Mouse (Mus musculus): ENCODE data around the gene Slc5a10. TPM values are rescaled to one million over a fixed set of nuclear protein-coding genes. Genes with fewer than 3 reads are reported as not detected.

Gene Slc5a10
- polyA plus RNA-seq, 1 experiment = not detected

DNA sequence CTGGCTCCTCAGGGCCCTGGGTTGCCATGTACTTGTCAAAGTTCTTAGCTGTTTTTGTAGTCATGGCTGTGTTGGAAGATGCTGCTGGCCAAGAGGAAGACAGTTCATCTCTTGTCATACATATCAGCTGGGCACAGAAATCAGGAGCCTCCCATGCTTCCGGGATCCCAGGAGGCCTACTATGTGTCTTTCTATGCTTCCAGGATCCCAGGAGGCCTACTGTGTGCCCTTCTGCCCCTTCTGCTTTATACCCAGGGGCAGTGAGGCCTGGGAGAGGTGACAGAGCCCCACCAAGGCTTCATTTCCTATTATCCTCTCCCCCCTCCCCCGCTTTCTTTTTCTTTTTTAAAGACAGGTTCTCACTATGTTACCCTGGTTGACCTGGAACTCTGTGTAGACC, 15.0 kb downstream of the Slc5a10 start:
- WGBS = 93% methylated on average over 2 of the region's 2 CpGs
- no peaks in the 10 kb centered on the region for H3K27me3 ChIP-seq (ENCODE audit: control insufficient read depth, insufficient read depth, low read length)
- peaks cover 48% of the 10 kb centered on the region for H3K36me3 ChIP-seq (ENCODE audit: control insufficient read depth, insufficient read depth, low read length)
- no peak overlapping the region for H3K4me3 ChIP-seq (ENCODE audit: low read depth, low read length)
- TF ChIP-seq POLR2A (IDR thresholded peaks at IDR 0.05; ENCODE audit: low read depth, low read length) (no peak), CTCF (IDR thresholded peaks at IDR 0.05; ENCODE audit: extremely low read depth, insufficient read length, insufficient replicate concordance, low read depth, low read length) (no peak)
- H3K4me1 ChIP-seq (ENCODE audit: control insufficient read depth, insufficient read depth, insufficient read length, low read length) = peaks cover 10% of the 10 kb centered on the region
- no peak overlapping the region for H3K27ac ChIP-seq (ENCODE audit: insufficient read depth, low read depth, low read length)

DNA sequence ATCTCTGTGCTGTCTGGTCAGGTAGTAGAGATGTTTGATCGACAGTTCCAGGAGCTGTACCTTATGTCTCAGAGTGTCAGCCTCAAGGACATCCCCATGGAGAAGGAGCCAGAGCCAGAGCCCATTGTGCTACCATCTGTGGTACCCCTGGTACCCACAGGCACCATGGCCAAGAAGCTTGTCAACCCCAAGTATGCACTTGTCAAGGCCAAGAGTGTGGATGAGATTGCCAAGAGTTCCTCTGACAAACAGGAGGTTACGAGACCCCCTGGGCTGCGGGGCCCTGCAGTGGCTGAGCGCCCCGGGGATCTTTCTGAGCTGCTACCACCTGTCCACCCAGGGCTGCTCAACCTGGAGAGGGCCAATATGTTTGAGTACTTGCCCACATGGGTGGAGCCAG, 18.1 kb downstream of the Slc5a10 start:
- TF ChIP-seq CTCF (IDR thresholded peaks at IDR 0.05; ENCODE audit: extremely low read depth, insufficient read length, insufficient replicate concordance, low read depth, low read length) = no peak
- H3K4me1 ChIP-seq (ENCODE audit: control insufficient read depth, insufficient read depth, insufficient read length, low read length) = peaks cover 30% of the 10 kb centered on the region
- H3K27ac ChIP-seq (ENCODE audit: insufficient read depth, low read depth, low read length) = no peak overlapping the region
- H3K4me3 ChIP-seq (ENCODE audit: low read depth, low read length) = no peak overlapping the region
- no peaks in the 10 kb centered on the region for H3K27me3 ChIP-seq (ENCODE audit: control insufficient read depth, insufficient read depth, low read length)
- peaks cover 49% of the 10 kb centered on the region for H3K36me3 ChIP-seq (ENCODE audit: control insufficient read depth, insufficient read depth, low read length)
- WGBS = 93% methylated on average over 5 of the region's 5 CpGs

DNA sequence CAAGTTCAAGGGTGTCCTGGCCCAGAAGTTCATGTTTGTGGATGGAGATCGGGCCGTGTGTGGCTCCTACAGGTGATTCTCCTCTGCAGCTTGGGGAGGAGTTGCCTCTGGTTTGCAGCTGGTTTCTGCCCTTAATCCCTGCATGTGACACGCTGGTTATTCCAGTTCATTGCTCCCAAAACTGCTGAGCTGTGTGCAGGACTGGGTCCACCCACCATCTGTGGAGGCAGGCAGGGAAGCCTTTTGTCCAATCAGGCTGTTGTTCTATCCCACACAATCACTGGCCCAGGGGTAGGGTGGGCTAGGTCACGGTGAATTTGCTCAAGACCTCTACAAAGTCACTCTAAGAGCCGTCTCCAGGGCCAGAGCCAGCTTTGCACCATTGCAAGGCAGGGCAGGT, 18.9 kb downstream of the Slc5a10 start:
- H3K4me1 ChIP-seq (ENCODE audit: control insufficient read depth, insufficient read depth, insufficient read length, low read length) = peaks cover 29% of the 10 kb centered on the region
- H3K27me3 ChIP-seq (ENCODE audit: control insufficient read depth, insufficient read depth, low read length) = no peaks in the 10 kb centered on the region
- 89% methylated on average over 5 of the region's 5 CpGs for WGBS
- H3K4me3 ChIP-seq (ENCODE audit: low read depth, low read length) = no peak overlapping the region
- peaks cover 50% of the 10 kb centered on the region for H3K36me3 ChIP-seq (ENCODE audit: control insufficient read depth, insufficient read depth, low read length)
- no peak overlapping the region for H3K27ac ChIP-seq (ENCODE audit: insufficient read depth, low read depth, low read length)
- TF ChIP-seq CTCF (IDR thresholded peaks at IDR 0.05; ENCODE audit: extremely low read depth, insufficient read length, insufficient replicate concordance, low read depth, low read length) (no peak), POLR2A (IDR thresholded peaks at IDR 0.05; ENCODE audit: low read depth, low read length) (no peak)

GRCm38 (mm10) chr11:61699933-61700332, 20.7 kb downstream of the Slc5a10 start:
- peaks cover 61% of the 10 kb centered on the region for H3K36me3 ChIP-seq (ENCODE audit: control insufficient read depth, insufficient read depth, low read length)
- peaks cover 33% of the 10 kb centered on the region for H3K4me1 ChIP-seq (ENCODE audit: control insufficient read depth, insufficient read depth, insufficient read length, low read length)
- no peak for TF ChIP-seq CTCF (IDR thresholded peaks at IDR 0.05; ENCODE audit: extremely low read depth, insufficient read length, insufficient replicate concordance, low read depth, low read length)
- no peak; the same call in 1 of the 2 replicates for TF ChIP-seq POLR2A (IDR thresholded peaks at IDR 0.05; ENCODE audit: low read depth, low read length)
- no peak overlapping the region for H3K4me3 ChIP-seq (ENCODE audit: low read depth, low read length)
- H3K27ac ChIP-seq (ENCODE audit: insufficient read depth, low read depth, low read length) = peak overlapping the region; percentile 98
- no peaks in the 10 kb centered on the region for H3K27me3 ChIP-seq (ENCODE audit: control insufficient read depth, insufficient read depth, low read length)
- 12% methylated on average over 4 of the region's 4 CpGs for WGBS

- Histone ChIP-seq H3K27me3 (ENCODE audit: control insufficient read depth, insufficient read depth, low read length) (no peaks in the 10 kb centered on the region), H3K36me3 (ENCODE audit: control insufficient read depth, insufficient read depth, low read length) (peaks cover 61% of the 10 kb centered on the region), H3K27ac (ENCODE audit: insufficient read depth, low read depth, low read length) (peak overlapping the region; percentile 98), H3K4me3 (ENCODE audit: low read depth, low read length) (no peak overlapping the region), H3K4me1 (ENCODE audit: control insufficient read depth, insufficient read depth, insufficient read length, low read length) (peaks cover 37% of the 10 kb centered on the region)
- TF ChIP-seq POLR2A (IDR thresholded peaks at IDR 0.05; ENCODE audit: low read depth, low read length) = no peak
- no peak for TF ChIP-seq CTCF (IDR thresholded peaks at IDR 0.05; ENCODE audit: extremely low read depth, insufficient read length, insufficient replicate concordance, low read depth, low read length)
- WGBS = 35% methylated on average over 5 of the region's 5 CpGs
Measured at GRCm38 (mm10) chr11:61699460-61699859, 21.2 kb downstream of the Slc5a10 start.

DNA sequence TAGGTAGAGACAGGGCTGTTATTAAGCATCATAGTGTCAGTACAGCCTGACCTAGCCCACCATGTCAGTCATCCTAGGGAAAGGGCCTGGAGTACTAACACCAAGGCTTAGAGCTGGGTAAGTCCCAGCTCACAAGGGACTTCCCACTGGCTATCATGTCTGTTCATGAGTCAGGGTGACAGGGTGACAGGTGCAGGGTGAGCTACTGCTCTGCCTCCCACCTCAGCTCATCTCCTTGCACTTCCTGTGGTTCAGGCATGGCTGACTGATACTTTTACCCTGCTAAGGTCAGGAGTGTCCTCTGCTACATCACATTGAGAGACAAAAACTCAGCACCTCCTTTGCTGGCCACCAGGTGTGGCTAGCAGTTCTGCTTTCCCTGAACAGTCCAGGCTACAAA, 21.8 kb downstream of the Slc5a10 start:
- H3K27me3 ChIP-seq (ENCODE audit: control insufficient read depth, insufficient read depth, low read length) = no peaks in the 10 kb centered on the region
- no peak for TF ChIP-seq POLR2A (IDR thresholded peaks at IDR 0.05; ENCODE audit: low read depth, low read length)
- no peak for TF ChIP-seq CTCF (IDR thresholded peaks at IDR 0.05; ENCODE audit: extremely low read depth, insufficient read length, insufficient replicate concordance, low read depth, low read length)
- peaks cover 43% of the 10 kb centered on the region for H3K4me1 ChIP-seq (ENCODE audit: control insufficient read depth, insufficient read depth, insufficient read length, low read length)
- H3K27ac ChIP-seq (ENCODE audit: insufficient read depth, low read depth, low read length) = peak overlapping the region; percentile 98
- peaks cover 60% of the 10 kb centered on the region for H3K36me3 ChIP-seq (ENCODE audit: control insufficient read depth, insufficient read depth, low read length)
- H3K4me3 ChIP-seq (ENCODE audit: low read depth, low read length) = no peak overlapping the region

DNA sequence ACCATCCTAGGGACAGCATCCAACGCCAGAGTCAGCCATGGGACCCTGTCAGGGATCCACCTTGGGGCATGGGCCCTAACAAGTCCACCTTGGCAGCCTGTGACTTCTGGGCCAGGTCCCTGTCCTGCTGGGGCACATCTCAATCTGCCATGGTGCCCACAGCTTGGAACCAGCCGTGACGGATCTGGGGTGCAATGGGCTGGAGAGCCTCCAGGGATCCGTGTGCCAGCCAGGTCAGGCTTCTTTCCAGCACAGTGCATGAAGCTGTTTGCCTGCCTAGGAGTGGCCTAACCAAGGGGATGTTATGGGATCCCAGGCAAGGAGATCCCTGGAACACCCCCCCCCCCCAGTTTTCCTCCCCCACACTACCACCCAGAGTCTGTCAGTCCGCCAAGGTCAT, 27.6 kb downstream of the Slc5a10 start:
- H3K4me3 ChIP-seq (ENCODE audit: low read depth, low read length) = no peak overlapping the region
- H3K27ac ChIP-seq (ENCODE audit: insufficient read depth, low read depth, low read length) = no peak overlapping the region
- H3K36me3 ChIP-seq (ENCODE audit: control insufficient read depth, insufficient read depth, low read length) = peaks cover 36% of the 10 kb centered on the region
- no peak for TF ChIP-seq POLR2A (IDR thresholded peaks at IDR 0.05; ENCODE audit: low read depth, low read length)
- TF ChIP-seq CTCF (IDR thresholded peaks at IDR 0.05; ENCODE audit: extremely low read depth, insufficient read length, insufficient replicate concordance, low read depth, low read length) = no peak
- H3K27me3 ChIP-seq (ENCODE audit: control insufficient read depth, insufficient read depth, low read length) = no peaks in the 10 kb centered on the region
- peaks cover 28% of the 10 kb centered on the region for H3K4me1 ChIP-seq (ENCODE audit: control insufficient read depth, insufficient read depth, insufficient read length, low read length)
- 91% methylated on average over 5 of the region's 5 CpGs for WGBS

DNA sequence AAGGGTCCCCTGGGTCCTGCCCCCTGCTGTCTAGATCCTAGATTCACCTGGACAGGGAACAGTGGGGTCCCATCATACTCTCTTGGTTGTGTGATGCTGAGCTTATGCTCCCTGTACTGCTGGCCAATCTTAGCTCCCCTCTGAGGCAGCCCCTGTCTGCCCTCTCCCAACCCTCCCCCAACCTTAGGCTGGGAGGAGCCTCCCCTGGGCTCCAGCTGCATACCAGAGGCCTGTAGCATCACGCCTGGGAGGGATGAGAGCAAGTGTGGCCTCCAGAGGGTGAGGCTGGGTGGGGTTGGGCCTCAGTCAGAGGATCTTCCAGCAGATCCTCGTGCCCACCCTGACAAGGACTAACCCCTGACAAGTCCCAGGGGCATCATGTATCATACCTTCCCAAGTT, 33.0 kb downstream of the Slc5a10 start:
- Histone ChIP-seq H3K4me3 (ENCODE audit: low read depth, low read length) (0 out of 2 replicates have a peak overlapping the region, but pooled peaks have one; percentile 5), H3K27me3 (ENCODE audit: control insufficient read depth, insufficient read depth, low read length) (no peaks in the 10 kb centered on the region), H3K4me1 (ENCODE audit: control insufficient read depth, insufficient read depth, insufficient read length, low read length) (peaks cover 29% of the 10 kb centered on the region), H3K36me3 (ENCODE audit: control insufficient read depth, insufficient read depth, low read length) (peaks cover 10% of the 10 kb centered on the region), H3K27ac (ENCODE audit: insufficient read depth, low read depth, low read length) (no peak overlapping the region)
- TF ChIP-seq CTCF (IDR thresholded peaks at IDR 0.05; ENCODE audit: extremely low read depth, insufficient read length, insufficient replicate concordance, low read depth, low read length) = no peak
- TF ChIP-seq POLR2A (IDR thresholded peaks at IDR 0.05; ENCODE audit: low read depth, low read length) = no peak
- WGBS = 77% methylated on average over 2 of the region's 2 CpGs

Data from small intestine, adult 2 months (tissue).